Mouse (Mus musculus) olfactory bulb, adult 2 months (tissue): ENCODE data around the gene Ttc39b. TPM values are rescaled to one million over a fixed set of nuclear protein-coding genes. Genes with fewer than 3 reads are reported as not detected.

ENCODE experiments used
- H3K27ac ChIP-seq: fragments of 200-500 bp; 2 replicates; pipeline ENCODE4 v1.5.1; 2012; ENCODE audit warnings: low read depth, low read length; ENCODE audit not compliant: insufficient read depth
- H3K4me1 ChIP-seq: fragments of 200-500 bp; 2 replicates; pipeline ENCODE4 v1.6.1; 2012; ENCODE audit warnings: low read length; ENCODE audit not compliant: control insufficient read depth, insufficient read depth
- H3K4me3 ChIP-seq: fragments of 200-500 bp; 2 replicates; pipeline ENCODE4 v1.5.1; 2012; ENCODE audit warnings: mild to moderate bottlenecking, low read depth, low read length, moderate library complexity; ENCODE audit not compliant: insufficient read depth
- CTCF ChIP-seq: fragments of 200-500 bp; IDR thresholded peaks from 2 replicates; pipeline ENCODE4 v1.5.1; 2012; ENCODE audit warnings: low read depth, mild to moderate bottlenecking, low read length, moderate library complexity; ENCODE audit not compliant: insufficient read depth
- POLR2A ChIP-seq: fragments of 200-500 bp; IDR thresholded peaks from 2 replicates; pipeline ENCODE4 v1.6.1; 2012; ENCODE audit warnings: mild to moderate bottlenecking, low read depth, low read length, moderate library complexity; ENCODE audit not compliant: insufficient read depth
- WGBS: fragments of 180-500 bp; shearing (Covaris S2); methylation state at CpG from one replicate; pipeline ENCODE4 v1.1.7; 2018; 5-methylcytosine and 5-hydroxymethylcytosine counted together
- polyA plus RNA-seq: library from polyadenylated mRNA; stranded (reverse); fragments of >200 nt; gene quantifications from 2 replicates; pipeline ENCODE4 v1.2.4, GENCODE M21; 2012; ENCODE audit warnings: low replicate concordance; ENCODE audit not compliant: missing spikeins, insufficient read depth, insufficient read length

Ttc39b gene
- polyA plus RNA-seq, 1 experiment = not detected

DNA sequence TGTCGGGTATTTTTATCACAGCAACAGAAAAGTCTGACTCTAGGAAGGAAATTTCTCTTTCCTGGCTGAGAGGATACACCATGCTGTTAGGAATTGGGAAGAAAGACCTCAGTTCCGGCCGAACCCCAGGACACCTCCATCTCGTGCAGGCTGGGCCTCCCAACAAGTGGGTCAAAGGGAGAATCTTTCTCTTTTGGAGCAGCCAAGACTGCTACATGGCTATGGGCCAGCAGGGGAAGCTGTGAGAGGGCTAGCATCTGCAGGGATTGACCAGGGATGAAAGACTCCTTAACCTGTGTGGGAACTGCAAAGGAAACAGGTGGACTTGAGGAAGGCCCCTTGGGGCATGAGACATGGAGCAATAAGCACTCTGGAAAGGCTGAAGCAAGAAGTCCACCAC is 11.7 kb downstream of the Ttc39b start:
- peaks cover 9% of the 10 kb centered on the region for H3K4me1 ChIP-seq
- no peak for TF ChIP-seq POLR2A
- no peak for TF ChIP-seq CTCF
- H3K27ac ChIP-seq = no peak overlapping the region
- no peak overlapping the region for H3K4me3 ChIP-seq
- WGBS = 56% methylated on average over 4 of the region's 4 CpGs

DNA sequence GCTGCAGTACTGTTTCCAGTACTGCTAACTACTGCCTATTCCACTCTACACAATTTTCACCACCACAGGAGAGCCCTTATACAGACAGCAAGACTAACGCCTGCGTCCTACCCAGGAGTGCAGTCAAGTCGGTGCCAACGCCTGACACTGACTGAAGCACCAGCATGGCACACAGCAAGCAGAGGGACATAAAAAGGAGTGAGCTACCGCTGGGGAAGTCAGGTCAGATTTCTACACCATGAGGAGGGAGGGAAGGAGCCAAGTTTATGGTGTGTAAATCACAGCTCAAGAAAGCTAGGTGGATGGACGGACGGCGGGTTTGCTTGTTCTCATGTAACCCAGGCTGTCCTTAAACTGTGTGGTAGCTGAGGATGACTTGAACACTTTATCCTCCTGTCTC is 12.6 kb downstream of the Ttc39b start:
- Histone ChIP-seq H3K4me3 (no peak overlapping the region), H3K27ac (no peak overlapping the region), H3K4me1 (peaks cover 9% of the 10 kb centered on the region)
- TF ChIP-seq CTCF = no peak
- no peak for TF ChIP-seq POLR2A
- 91% methylated on average over 8 of the region's 8 CpGs for WGBS

- TF ChIP-seq CTCF = no peak
- TF ChIP-seq POLR2A = no peak
- whole genome bisulfite sequencing = 88% methylated on average over 10 of the region's 10 CpGs
- no peak overlapping the region for H3K27ac ChIP-seq
Measured at GRCm38 (mm10) chr4:83310990-83311389, 13.1 kb downstream of the Ttc39b start.

GRCm38 (mm10) chr4:83308914-83309313 is 15.1 kb downstream of the Ttc39b start:
- 75% methylated on average over 3 of the region's 3 CpGs for WGBS
- Histone ChIP-seq H3K27ac (0 out of 2 replicates have a peak overlapping the region, but pooled peaks have one; percentile 17), H3K4me1 (peaks cover 3% of the 10 kb centered on the region), H3K4me3 (no peak overlapping the region)
- TF ChIP-seq CTCF = no peak

More at GRCm38 (mm10) chr4:83310990-83311389, 13.1 kb downstream of the Ttc39b start:
- Histone ChIP-seq H3K4me3 (no peak overlapping the region), H3K4me1 (peaks cover 9% of the 10 kb centered on the region)

DNA sequence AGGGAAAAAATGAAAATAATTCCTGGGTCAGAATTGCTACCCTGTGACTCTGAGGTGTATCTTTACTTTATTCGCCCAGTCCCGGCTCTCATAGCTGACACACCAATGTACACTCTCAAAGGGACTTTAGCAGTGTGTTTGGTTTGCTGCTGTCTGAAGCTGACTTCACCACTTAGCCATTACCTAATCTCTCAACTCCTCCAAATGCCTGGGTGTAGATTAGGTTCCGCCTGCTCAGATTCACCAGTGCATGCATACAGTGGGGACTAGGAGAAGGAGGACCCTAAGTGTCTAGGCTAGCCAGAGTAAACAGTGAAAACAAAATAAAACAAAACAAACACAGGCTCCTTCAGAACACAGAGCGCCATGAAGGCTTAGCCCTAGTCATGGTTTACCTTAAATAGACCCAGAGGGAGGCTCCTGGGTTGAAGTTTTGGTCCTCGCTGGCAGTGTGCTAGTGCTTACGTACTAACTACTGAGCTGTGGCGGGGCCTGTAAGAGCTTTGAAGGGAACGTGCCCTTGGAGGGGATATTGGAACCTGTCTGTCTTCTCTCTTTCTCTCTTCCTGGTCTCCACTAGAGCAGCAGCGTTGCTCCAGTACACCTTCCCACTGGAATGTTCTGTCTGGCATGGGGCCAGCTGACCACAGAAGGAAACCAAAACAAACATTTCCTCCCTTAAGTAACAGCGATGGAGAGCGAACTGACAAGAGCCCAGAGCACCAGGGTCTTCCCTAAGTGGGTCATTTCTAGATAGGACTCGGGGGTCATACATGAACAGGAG is 16.2 kb downstream of the Ttc39b start:
- WGBS = 87% methylated on average over 12 of the region's 12 CpGs
- H3K4me1 ChIP-seq = peaks cover 6% of the 10 kb centered on the region
- H3K4me3 ChIP-seq = no peak overlapping the region
- TF ChIP-seq CTCF (no peak), POLR2A (no peak)
- H3K27ac ChIP-seq = no peak overlapping the region

DNA sequence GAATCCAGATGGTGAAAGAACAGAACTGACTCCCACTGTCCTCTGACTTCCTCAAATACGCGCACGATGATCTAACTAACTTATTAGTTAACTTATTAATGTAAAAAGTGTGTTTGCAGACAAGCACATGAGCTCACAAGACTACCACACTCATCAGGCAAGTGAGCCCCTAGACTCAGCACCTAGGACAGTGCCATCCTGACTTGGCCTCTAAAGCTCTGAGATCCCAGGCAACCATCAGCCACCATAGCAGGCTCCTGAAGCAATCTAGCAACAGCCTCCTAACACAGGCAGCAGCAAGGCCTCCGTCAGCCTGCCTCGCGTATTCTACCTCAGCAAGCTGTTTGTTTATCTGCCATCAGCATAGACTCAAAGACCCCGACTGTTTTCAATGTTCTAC is 17.2 kb downstream of the Ttc39b start:
- no peak for TF ChIP-seq POLR2A
- H3K4me3 ChIP-seq = no peak overlapping the region
- peaks cover 8% of the 10 kb centered on the region for H3K4me1 ChIP-seq
- H3K27ac ChIP-seq = no peak overlapping the region
- 95% methylated on average over 7 of the region's 7 CpGs for WGBS

DNA sequence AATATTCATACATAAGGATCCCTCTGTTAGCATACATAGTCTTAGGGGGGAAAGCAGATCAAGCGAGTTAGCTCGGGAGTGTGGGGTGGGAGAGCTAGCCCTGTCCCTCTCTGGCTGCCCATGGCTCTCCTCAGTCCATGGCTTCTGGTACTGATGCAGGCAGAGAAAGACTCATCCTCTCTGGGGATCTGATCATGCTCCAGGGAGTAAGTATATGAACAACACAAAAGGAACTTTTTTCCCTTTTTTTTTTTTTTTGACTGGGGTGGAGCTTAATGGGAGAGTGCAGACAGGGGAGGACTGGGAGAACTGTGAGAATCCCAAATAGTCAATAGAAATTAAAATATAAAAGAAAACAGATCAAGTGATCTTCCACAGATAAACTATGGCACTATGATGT is 19.0 kb downstream of the Ttc39b start:
- WGBS = 83% methylated on average over 2 of the region's 2 CpGs
- H3K27ac ChIP-seq = no peak overlapping the region
- no peak overlapping the region for H3K4me3 ChIP-seq
- H3K4me1 ChIP-seq = peaks cover 8% of the 10 kb centered on the region
- TF ChIP-seq CTCF (no peak), POLR2A (no peak)

DNA sequence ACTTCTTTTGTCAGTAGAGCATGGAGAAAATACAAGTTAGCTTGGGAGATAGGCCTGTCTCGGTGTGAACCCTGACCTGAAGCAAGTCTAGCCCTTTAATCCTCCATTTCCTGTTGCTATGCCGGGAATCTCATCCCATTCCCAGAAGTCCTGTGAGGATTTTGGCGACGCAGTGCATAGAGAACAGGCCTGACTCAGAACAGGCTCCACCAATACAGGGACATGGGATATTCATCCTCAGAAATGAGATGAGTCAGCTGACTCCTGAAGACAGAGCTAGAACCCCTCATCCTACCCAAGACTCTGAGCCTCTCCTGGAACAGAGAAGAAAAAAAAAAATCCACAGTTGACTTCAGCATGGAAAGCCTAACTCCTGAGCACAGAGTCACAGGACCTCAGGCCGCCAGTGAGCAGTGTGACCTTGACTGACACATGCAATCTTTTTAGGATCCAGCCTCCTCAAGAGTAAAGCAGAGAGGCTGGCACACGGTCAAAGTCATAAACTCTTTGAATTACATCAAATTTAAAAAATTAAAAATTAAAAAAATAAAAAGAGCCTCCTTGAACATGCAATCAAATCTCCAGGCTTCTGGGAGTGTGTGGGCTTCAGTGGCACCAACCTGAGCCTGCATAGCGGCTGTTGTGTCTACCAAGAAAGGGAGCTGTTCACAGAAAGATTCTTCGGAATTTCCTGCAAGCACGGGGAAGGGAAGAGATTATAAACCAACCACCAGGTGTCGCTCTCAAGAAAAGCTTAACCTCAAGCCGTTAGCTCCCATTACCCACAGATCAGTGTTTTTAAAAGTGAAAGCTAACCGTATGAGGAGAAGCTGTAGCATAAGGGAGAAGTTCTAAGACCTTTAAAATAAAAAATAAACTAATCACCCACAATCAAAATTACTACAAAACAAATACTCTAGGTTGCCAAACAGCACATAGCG is 20.9 kb downstream of the Ttc39b start:
- Histone ChIP-seq H3K4me3 (no peak overlapping the region), H3K27ac (no peak overlapping the region), H3K4me1 (0 out of 2 replicates have a peak, but pooled peaks cover 8% of the 10 kb centered on the region)
- WGBS = 40% methylated on average over 13 of the region's 13 CpGs
- TF ChIP-seq CTCF (no peak), POLR2A (no peak)
